Mouse (Mus musculus): Measurements from ENCODE around the gene Zkscan17. TPM values are rescaled to one million over a fixed set of nuclear protein-coding genes. Genes with fewer than 3 reads are reported as not detected.

Gene Zkscan17
- polyA plus RNA-seq, 1 experiment from 2014 or later: 4.5 TPM

GRCm38 (mm10) chr11:59486222-59486621 is 40.3 kb downstream of the Zkscan17 start:
- Histone ChIP-seq H3K36me3 (ENCODE audit: control insufficient read depth, insufficient read depth) (peaks cover 8% of the 10 kb centered on the region; the same call in 1 of the 2 replicates), H3K9me3 (replicated peaks; ENCODE audit: control insufficient read depth, low read length) (no peaks in the 10 kb centered on the region), H3K4me3 (ENCODE audit: low read depth, low read length) (no peak overlapping the region), H3K4me1 (ENCODE audit: control insufficient read depth, low read depth, low read length) (no peaks in the 10 kb centered on the region), H3K27ac (ENCODE audit: low read length) (no peak overlapping the region), H3K4me2 (ENCODE audit: low read depth, low read length) (no peak overlapping the region), H3K27me3 (ENCODE audit: control insufficient read depth, insufficient read depth, low read depth, low read length) (no peaks in the 10 kb centered on the region), H3K9ac (ENCODE audit: low read depth, low read length) (no peak overlapping the region)
- no peak for ATAC-seq (ENCODE audit: low read depth)
- WGBS (ENCODE audit: insufficient replicate concordance): 67% methylated on average over 8 of the region's 8 CpGs

- Histone ChIP-seq H3K27ac (ENCODE audit: low read length) (no peak overlapping the region), H3K4me2 (ENCODE audit: low read depth, low read length) (no peak overlapping the region), H3K36me3 (ENCODE audit: control insufficient read depth, insufficient read depth) (peaks cover 8% of the 10 kb centered on the region; the same call in 1 of the 2 replicates), H3K4me3 (ENCODE audit: low read depth, low read length) (no peak overlapping the region), H3K9ac (ENCODE audit: low read depth, low read length) (no peak overlapping the region), H3K27me3 (ENCODE audit: control insufficient read depth, insufficient read depth, low read depth, low read length) (no peaks in the 10 kb centered on the region), H3K9me3 (replicated peaks; ENCODE audit: control insufficient read depth, low read length) (no peaks in the 10 kb centered on the region), H3K4me1 (ENCODE audit: control insufficient read depth, low read depth, low read length) (no peaks in the 10 kb centered on the region)
- WGBS (ENCODE audit: insufficient replicate concordance): 53% methylated on average over 2 of the region's 2 CpGs
- no peak for ATAC-seq (ENCODE audit: low read depth)
Observed at GRCm38 (mm10) chr11:59485641-59486040, 40.9 kb downstream of the Zkscan17 start.

GRCm38 (mm10) chr11:59483212-59483611 is 43.3 kb downstream of the Zkscan17 start:
- Histone ChIP-seq H3K27me3 (ENCODE audit: control insufficient read depth, insufficient read depth, low read depth, low read length) (no peaks in the 10 kb centered on the region), H3K9ac (ENCODE audit: low read depth, low read length) (no peak overlapping the region), H3K36me3 (ENCODE audit: control insufficient read depth, insufficient read depth) (peaks cover 8% of the 10 kb centered on the region; the same call in 1 of the 2 replicates), H3K27ac (ENCODE audit: low read length) (no peak overlapping the region), H3K4me2 (ENCODE audit: low read depth, low read length) (no peak overlapping the region), H3K4me1 (ENCODE audit: control insufficient read depth, low read depth, low read length) (no peaks in the 10 kb centered on the region), H3K4me3 (ENCODE audit: low read depth, low read length) (no peak overlapping the region), H3K9me3 (replicated peaks; ENCODE audit: control insufficient read depth, low read length) (no peaks in the 10 kb centered on the region)
- no peak for ATAC-seq (ENCODE audit: low read depth)
- WGBS (ENCODE audit: insufficient replicate concordance): 6% methylated on average over 2 of the region's 2 CpGs

- no peak overlapping the region for H3K4me3 ChIP-seq (ENCODE audit: low read depth, low read length)
- no peaks in the 10 kb centered on the region for H3K9me3 ChIP-seq (replicated peaks; ENCODE audit: control insufficient read depth, low read length)
- no peak overlapping the region for H3K9ac ChIP-seq (ENCODE audit: low read depth, low read length)
- H3K27me3 ChIP-seq (ENCODE audit: control insufficient read depth, insufficient read depth, low read depth, low read length): no peaks in the 10 kb centered on the region
- ATAC-seq (ENCODE audit: low read depth): no peak
- no peak overlapping the region for H3K4me2 ChIP-seq (ENCODE audit: low read depth, low read length)
- H3K27ac ChIP-seq (ENCODE audit: low read length): no peak overlapping the region
- 52% methylated on average over 6 of the region's 6 CpGs for WGBS (ENCODE audit: insufficient replicate concordance)
- no peaks in the 10 kb centered on the region for H3K4me1 ChIP-seq (ENCODE audit: control insufficient read depth, low read depth, low read length)
- H3K36me3 ChIP-seq (ENCODE audit: control insufficient read depth, insufficient read depth): no peaks in the 10 kb centered on the region
Observed at GRCm38 (mm10) chr11:59477240-59477639, 49.3 kb downstream of the Zkscan17 start.

GRCm38 (mm10) chr11:59472326-59472677 is 54.2 kb downstream of the Zkscan17 start, which contains the start of gene Zfp867:
Zfp867 (minus strand) TSS chr11:59472474.
- Histone ChIP-seq H3K4me1 (ENCODE audit: control insufficient read depth, low read depth, low read length) (peaks cover 2% of the 10 kb centered on the region), H3K4me2 (ENCODE audit: low read depth, low read length) (peak within 1 kb of the TSS; percentile 79), H3K4me3 (ENCODE audit: low read depth, low read length) (peak within 1 kb of the TSS; percentile 65), H3K9ac (ENCODE audit: low read depth, low read length) (peak within 1 kb of the TSS; percentile 71), H3K27ac (ENCODE audit: low read length) (peak within 1 kb of the TSS; percentile 64), H3K36me3 (ENCODE audit: control insufficient read depth, insufficient read depth) (no peaks in the 10 kb centered on the region), H3K27me3 (ENCODE audit: control insufficient read depth, insufficient read depth, low read depth, low read length) (no peaks in the 10 kb centered on the region), H3K9me3 (replicated peaks; ENCODE audit: control insufficient read depth, low read length) (no peaks in the 10 kb centered on the region)
- peak; percentile 88 for ATAC-seq (ENCODE audit: low read depth)
- WGBS (ENCODE audit: insufficient replicate concordance): under 1% methylated on average over 19 of the region's 19 CpGs

- H3K4me3 ChIP-seq (ENCODE audit: low read depth, low read length): peak overlapping the region; percentile 65
- peak overlapping the region; percentile 64 for H3K27ac ChIP-seq (ENCODE audit: low read length)
- WGBS (ENCODE audit: insufficient replicate concordance): 7% methylated on average over 37 of the region's 37 CpGs
- peak overlapping the region; percentile 71 for H3K9ac ChIP-seq (ENCODE audit: low read depth, low read length)
- H3K36me3 ChIP-seq (ENCODE audit: control insufficient read depth, insufficient read depth): no peaks in the 10 kb centered on the region
- H3K4me2 ChIP-seq (ENCODE audit: low read depth, low read length): peak overlapping the region; percentile 79
- H3K27me3 ChIP-seq (ENCODE audit: control insufficient read depth, insufficient read depth, low read depth, low read length): no peaks in the 10 kb centered on the region
- H3K9me3 ChIP-seq (replicated peaks; ENCODE audit: control insufficient read depth, low read length): no peaks in the 10 kb centered on the region
- peak; percentile 66 for ATAC-seq (ENCODE audit: low read depth)
- peaks cover 2% of the 10 kb centered on the region for H3K4me1 ChIP-seq (ENCODE audit: control insufficient read depth, low read depth, low read length)
Observed at GRCm38 (mm10) chr11:59471413-59472325, 54.9 kb downstream of the Zkscan17 start.

- Histone ChIP-seq H3K4me3 (ENCODE audit: low read depth, low read length) (no peak overlapping the region), H3K27ac (ENCODE audit: low read length) (no peak overlapping the region), H3K4me1 (ENCODE audit: control insufficient read depth, low read depth, low read length) (no peaks in the 10 kb centered on the region), H3K4me2 (ENCODE audit: low read depth, low read length) (no peak overlapping the region), H3K27me3 (ENCODE audit: control insufficient read depth, insufficient read depth, low read depth, low read length) (no peaks in the 10 kb centered on the region), H3K36me3 (ENCODE audit: control insufficient read depth, insufficient read depth) (peaks cover 23% of the 10 kb centered on the region), H3K9me3 (replicated peaks; ENCODE audit: control insufficient read depth, low read length) (peaks cover 6% of the 10 kb centered on the region; the same call in 1 of the 2 replicates), H3K9ac (ENCODE audit: low read depth, low read length) (no peak overlapping the region)
- WGBS (ENCODE audit: insufficient replicate concordance): 85% methylated on average over 2 of the region's 2 CpGs
- no peak for ATAC-seq (ENCODE audit: low read depth)
Observed at GRCm38 (mm10) chr11:59460459-59460858, 66.1 kb downstream of the Zkscan17 start.

GRCm38 (mm10) chr11:59458973-59459372 is 67.6 kb downstream of the Zkscan17 start:
- Histone ChIP-seq H3K4me1 (ENCODE audit: control insufficient read depth, low read depth, low read length) (no peaks in the 10 kb centered on the region), H3K4me2 (ENCODE audit: low read depth, low read length) (no peak overlapping the region), H3K27ac (ENCODE audit: low read length) (no peak overlapping the region), H3K27me3 (ENCODE audit: control insufficient read depth, insufficient read depth, low read depth, low read length) (no peaks in the 10 kb centered on the region), H3K4me3 (ENCODE audit: low read depth, low read length) (no peak overlapping the region), H3K9ac (ENCODE audit: low read depth, low read length) (no peak overlapping the region), H3K36me3 (ENCODE audit: control insufficient read depth, insufficient read depth) (peaks cover 25% of the 10 kb centered on the region), H3K9me3 (replicated peaks; ENCODE audit: control insufficient read depth, low read length) (peaks cover 6% of the 10 kb centered on the region; the same call in 1 of the 2 replicates)
- 44% methylated on average over 5 of the region's 5 CpGs for WGBS (ENCODE audit: insufficient replicate concordance)
- ATAC-seq (ENCODE audit: low read depth): peak; percentile 72

GRCm38 (mm10) chr11:59456891-59457290 is 69.7 kb downstream of the Zkscan17 start:
- WGBS (ENCODE audit: insufficient replicate concordance): 60% methylated on average over 2 of the region's 2 CpGs
- H3K27me3 ChIP-seq (ENCODE audit: control insufficient read depth, insufficient read depth, low read depth, low read length): no peaks in the 10 kb centered on the region
- H3K27ac ChIP-seq (ENCODE audit: low read length): no peak overlapping the region
- no peaks in the 10 kb centered on the region for H3K9me3 ChIP-seq (replicated peaks; ENCODE audit: control insufficient read depth, low read length)
- no peaks in the 10 kb centered on the region for H3K4me1 ChIP-seq (ENCODE audit: control insufficient read depth, low read depth, low read length)
- H3K9ac ChIP-seq (ENCODE audit: low read depth, low read length): no peak overlapping the region
- no peak overlapping the region for H3K4me3 ChIP-seq (ENCODE audit: low read depth, low read length)
- H3K36me3 ChIP-seq (ENCODE audit: control insufficient read depth, insufficient read depth): peaks cover 11% of the 10 kb centered on the region
- ATAC-seq (ENCODE audit: low read depth): no peak
- H3K4me2 ChIP-seq (ENCODE audit: low read depth, low read length): no peak overlapping the region
